Mouse (Mus musculus) megakaryocyte-erythroid progenitor cell, adult 5-6 weeks (primary cell): Measurements from ENCODE around the gene Vmn1r234. TPM values are rescaled to one million over a fixed set of nuclear protein-coding genes. Genes with fewer than 3 reads are reported as not detected.
A peak's percentile ranks its signal among the peaks of the same experiment; 100 is the strongest.
"Not testable (repeated sequence)": the region's sequence is repeated elsewhere in the genome, so short reads cannot be mapped to it uniquely, and the experiment has no call there.

ENCODE experiments used
- ATAC-seq: replicated peaks from 2 replicates; pipeline ENCODE4 v1.8.0; 2016; ENCODE audit warnings: mild to moderate bottlenecking, inconsistent platforms; ENCODE audit not compliant: severe bottlenecking, poor library complexity, low FRiP score, low TSS enrichment
- total RNA-seq, 2 experiments: library from RNA; stranded (forward) in 1 of 2; stranded (reverse) in 1 of 2; fragments of 200-1000, 215-1000 nt in 1 of 2; fragments of >200 nt in 1 of 2; fragmentation: Nextera tagmentation in 1 of 2; gene quantifications; 2 replicates each; pipeline ENCODE4 v1.2.3; 2014 to 2017

Gene Vmn1r234
- not detected in 2 replicates for total RNA-seq (2014; fragmentation: Nextera tagmentation)
- total RNA-seq (2017): not detected in 2 replicates

DNA sequence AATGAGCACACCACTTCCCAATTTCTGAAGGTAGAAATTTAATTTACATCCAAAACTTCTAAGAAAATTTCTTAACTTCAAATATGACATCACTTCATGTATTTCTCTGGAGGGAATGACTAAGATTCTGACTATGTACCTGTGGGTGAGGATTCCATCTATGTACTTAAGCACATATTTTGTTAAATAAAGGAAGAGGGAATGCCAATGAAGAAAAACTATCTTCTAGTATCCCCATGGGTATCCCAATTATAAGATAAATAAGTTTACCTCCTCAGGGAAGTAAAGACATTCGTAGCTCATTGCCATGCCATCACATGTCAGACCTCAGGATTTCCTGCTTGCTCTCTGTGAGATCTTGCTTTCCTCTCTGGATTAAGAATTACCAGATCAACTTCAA lies at the start of gene Vmn1r234:
Gene Vmn1r234, plus strand, starts transcription at position 301 of the 400 bp plus-strand sequence.
- ATAC-seq: no peak

- not testable (repeated sequence) for ATAC-seq
Measured at GRCm38 (mm10) chr17:21211081-21211480, 14.8 kb upstream of the Vmn1r234 start.

DNA sequence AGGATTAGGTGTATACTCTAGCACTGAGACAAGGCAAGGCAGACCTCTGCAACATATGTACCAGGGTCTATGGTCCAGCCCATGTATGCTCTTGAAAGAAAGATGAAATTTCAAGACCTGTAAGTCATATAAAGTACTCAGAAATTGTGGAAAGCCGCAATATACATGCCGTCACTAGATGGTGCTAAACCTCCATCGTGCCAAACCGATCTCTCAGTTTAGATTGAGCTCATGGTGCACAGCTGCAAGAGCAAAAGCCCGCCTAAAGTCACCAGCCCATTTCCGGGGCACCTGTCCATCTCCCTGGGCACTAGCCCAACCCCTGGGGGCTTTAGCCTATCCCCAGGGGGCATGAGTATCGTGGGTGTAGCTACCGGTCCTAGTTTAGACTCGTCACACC lies 5.8 kb downstream of the Vmn1r234 start:
- peak; percentile 89 for ATAC-seq

- ATAC-seq: no peak
Measured at GRCm38 (mm10) chr17:21256111-21256510, 30.2 kb downstream of the Vmn1r234 start, which contains the start of gene Vmn1r235. Vmn1r235 (plus strand) TSS chr17:21256411.

GRCm38 (mm10) chr17:21272103-21272502 lies 46.2 kb downstream of the Vmn1r234 start:
- peak; percentile 82 for ATAC-seq

DNA sequence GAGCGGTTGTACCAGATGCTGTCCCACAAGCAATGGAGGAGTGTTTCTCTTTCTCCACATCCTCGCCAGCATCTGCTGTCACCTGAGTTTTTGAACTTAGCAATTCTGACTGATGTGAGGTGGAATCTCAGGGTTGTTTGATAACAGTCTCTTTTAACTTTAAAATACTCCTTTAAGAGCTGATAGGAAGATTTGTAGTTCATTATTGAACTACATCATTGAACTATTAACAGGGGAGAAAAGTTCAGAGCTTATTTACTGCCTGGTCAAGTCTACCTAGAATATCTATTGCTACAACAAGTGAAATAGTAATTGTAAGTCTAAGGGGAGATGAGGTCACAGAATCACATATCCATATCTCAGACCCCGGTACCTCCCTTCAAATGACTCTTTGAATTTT lies 56.8 kb downstream of the Vmn1r234 start, which contains the start of gene Vmn1r236:
Gene Vmn1r236, plus strand, starts transcription at position 301 of the 400 bp plus-strand sequence.
- no peak for ATAC-seq

- no peak for ATAC-seq
Measured at GRCm38 (mm10) chr17:21284395-21284794, 58.5 kb downstream of the Vmn1r234 start.

Other genes with a start within 250 kb of the Vmn1r234 start
- gene Vmn1r233, start 229.6 kb upstream of the Vmn1r234 start, total RNA-seq (2014; fragmentation: Nextera tagmentation): not detected in 2 replicates
- gene Vmn1r233, start 229.6 kb upstream of the Vmn1r234 start, total RNA-seq (2017): not detected in 2 replicates
- gene Zfp160, start 217.2 kb upstream of the Vmn1r234 start, total RNA-seq (2014; fragmentation: Nextera tagmentation): 30.8 and 31.7 TPM in 2 replicates
- gene Zfp160, start 217.2 kb upstream of the Vmn1r234 start, total RNA-seq (2017): 25.4 and 39.1 TPM in 2 replicates
- gene Vmn1r235, start 30.3 kb downstream of the Vmn1r234 start, total RNA-seq (2014; fragmentation: Nextera tagmentation): not detected in 2 replicates
- not detected in 2 replicates for gene Vmn1r235, start 30.3 kb downstream of the Vmn1r234 start, total RNA-seq (2017)
- not detected in 2 replicates for gene Vmn1r236, start 56.9 kb downstream of the Vmn1r234 start, total RNA-seq (2014; fragmentation: Nextera tagmentation)
- gene Vmn1r236, start 56.9 kb downstream of the Vmn1r234 start, total RNA-seq (2017): not detected in 2 replicates
- gene Vmn1r237, start 85.8 kb downstream of the Vmn1r234 start, total RNA-seq (2014; fragmentation: Nextera tagmentation): not detected in 2 replicates
- gene Vmn1r237, start 85.8 kb downstream of the Vmn1r234 start, total RNA-seq (2017): not detected in 2 replicates
- 3.8 and 4.5 TPM in 2 replicates for gene Zfp677, start 157.7 kb downstream of the Vmn1r234 start, total RNA-seq (2014; fragmentation: Nextera tagmentation)
- gene Zfp677, start 157.7 kb downstream of the Vmn1r234 start, total RNA-seq (2017): 9.0 and 11.8 TPM in 2 replicates
- 5.4 and 5.7 TPM in 2 replicates for gene Zfp54, start 197.1 kb downstream of the Vmn1r234 start, total RNA-seq (2014; fragmentation: Nextera tagmentation)
- 4.9 and 6.8 TPM in 2 replicates for gene Zfp54, start 197.1 kb downstream of the Vmn1r234 start, total RNA-seq (2017)
- 7.6 and 11.4 TPM in 2 replicates for gene Zfp51, start 224.3 kb downstream of the Vmn1r234 start, total RNA-seq (2014; fragmentation: Nextera tagmentation)
- 11.4 and 11.8 TPM in 2 replicates for gene Zfp51, start 224.3 kb downstream of the Vmn1r234 start, total RNA-seq (2017)